Mouse (Mus musculus): ENCODE data around the gene Rnf213. TPM values are rescaled to one million over a fixed set of nuclear protein-coding genes. Genes with fewer than 3 reads are reported as not detected.

The Rnf213 gene
- total RNA-seq, 1 experiment from 2014 or later = 25.6 TPM

DNA sequence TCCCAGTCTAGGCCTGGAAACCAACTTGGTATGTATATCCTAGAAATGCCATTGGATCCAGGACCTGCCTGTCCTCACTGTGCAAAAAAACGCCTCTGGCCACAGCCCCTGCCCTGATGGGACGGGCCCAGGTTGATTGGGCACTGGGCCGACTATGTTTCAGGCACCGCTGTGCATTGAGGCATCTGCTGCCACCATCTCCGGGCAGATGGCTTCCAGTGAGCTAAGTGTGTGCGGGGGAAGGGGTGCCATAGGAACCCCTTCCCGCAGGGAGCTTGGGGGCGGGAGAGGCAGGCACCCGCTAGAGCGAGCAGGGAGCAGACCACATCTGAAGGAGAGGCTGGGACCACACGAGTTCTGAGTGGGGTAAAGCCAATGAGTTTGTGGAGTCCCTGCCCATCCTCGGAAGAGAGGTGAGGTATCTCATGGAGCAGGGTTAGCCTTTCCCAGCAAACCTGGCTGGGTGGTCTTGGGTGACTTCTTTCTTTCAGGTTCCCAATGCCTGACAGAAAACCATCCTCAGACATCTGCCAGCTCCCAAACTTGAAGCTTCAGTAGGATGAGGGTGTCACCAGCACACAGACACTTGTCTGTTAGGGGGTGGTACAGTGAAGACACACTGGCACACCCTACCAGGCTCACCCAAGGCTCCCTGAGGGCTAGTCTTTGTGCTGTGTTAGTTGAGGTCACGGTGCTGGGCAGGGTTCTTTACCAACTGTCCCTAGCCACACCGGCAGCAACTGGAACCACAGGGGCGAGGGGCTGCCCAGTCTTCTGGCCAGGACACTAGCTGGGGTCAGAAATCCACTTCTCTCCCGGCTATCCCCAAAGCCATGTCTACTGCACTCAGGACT is 123.2 kb downstream of the Rnf213 start:
- no peak for DNase-seq

DNA sequence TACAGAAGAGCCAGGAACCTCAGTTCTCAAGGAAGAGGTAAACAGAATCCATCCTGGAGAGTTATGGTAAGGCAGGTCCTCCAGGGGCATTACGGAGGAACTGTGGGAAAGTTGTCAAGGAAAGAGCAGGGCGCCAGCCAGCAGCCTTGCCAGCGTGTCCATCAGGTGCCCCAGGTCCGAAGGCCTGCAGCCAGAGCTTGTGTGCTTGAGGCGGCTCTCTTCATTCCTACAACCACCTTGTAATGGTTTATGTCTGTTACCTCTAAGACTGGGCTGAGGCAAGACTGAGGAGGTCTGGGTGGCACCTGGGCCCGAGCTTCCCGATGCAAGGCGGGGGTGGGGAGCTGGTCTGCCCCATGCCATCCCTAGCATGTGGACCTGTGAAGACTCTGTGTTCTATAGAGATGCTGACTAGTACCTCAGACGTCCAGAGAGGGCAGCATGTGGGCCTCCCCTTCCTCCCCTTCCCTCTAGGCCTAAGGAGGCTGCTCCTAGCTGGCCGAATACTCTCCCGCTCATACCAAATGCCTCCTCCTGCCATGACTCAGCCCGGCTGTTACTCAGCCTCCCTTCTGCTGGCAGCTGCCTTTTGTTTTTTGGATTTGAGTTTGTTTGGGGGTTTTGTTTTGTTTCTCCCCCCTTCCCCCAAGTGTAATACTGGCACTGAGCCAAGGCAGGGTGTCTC is 123.9 kb downstream of the Rnf213 start:
- peak; percentile 54 for DNase-seq

DNA sequence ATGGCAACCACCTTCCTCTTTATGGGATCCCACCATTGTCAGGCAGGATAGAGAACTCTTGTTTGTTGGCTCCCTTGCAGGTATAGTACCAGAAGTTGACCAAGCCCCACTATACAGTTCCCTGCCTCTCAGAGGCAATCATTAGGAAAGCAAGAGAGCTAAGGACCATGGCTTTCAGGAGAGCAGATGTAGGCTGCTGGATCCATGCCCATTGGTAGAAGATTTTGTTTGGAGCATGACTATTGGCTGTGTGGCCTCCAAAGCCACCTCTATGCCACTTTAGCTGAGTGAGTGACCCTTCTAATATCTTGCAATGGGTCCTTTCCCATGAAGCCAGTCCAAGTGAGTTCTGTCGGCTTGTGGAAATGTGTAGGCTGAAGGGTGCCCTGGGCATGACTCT is 126.5 kb downstream of the Rnf213 start:
- no peak for DNase-seq

DNA sequence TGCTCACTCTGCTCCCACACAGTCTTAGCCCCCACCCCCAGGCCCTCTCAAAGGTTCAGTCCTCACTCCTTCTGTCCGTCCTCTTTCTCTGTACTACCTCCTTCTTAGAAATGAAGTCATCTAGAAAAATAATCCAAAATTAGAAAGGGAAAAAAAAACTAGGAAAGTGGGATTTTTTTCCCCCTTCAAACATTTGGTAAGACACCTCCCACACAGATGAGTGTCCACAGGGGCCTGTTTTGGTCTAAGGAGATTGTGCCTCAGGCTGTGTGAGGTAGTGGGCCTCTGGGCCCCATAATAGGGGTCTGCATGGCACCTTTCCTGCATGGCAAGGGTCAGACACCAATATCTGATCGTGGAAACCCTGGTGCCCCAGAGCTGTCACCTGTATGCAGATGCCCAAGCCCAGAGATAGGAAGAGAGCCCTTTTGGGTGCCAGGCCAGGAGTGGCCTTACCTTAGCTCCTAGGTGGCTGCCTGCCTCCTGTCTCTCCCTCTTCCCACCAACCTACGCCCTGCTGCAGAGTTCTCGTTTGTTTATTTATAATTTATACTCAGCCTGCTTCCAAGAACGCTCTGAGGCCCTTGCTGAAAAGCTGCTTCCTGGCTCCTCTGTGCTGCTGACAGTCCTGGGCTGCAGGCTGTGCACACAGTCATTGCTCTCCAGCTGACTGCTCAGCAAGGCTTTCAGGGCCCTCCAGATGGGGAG is 127.3 kb downstream of the Rnf213 start:
- no peak for DNase-seq

DNA sequence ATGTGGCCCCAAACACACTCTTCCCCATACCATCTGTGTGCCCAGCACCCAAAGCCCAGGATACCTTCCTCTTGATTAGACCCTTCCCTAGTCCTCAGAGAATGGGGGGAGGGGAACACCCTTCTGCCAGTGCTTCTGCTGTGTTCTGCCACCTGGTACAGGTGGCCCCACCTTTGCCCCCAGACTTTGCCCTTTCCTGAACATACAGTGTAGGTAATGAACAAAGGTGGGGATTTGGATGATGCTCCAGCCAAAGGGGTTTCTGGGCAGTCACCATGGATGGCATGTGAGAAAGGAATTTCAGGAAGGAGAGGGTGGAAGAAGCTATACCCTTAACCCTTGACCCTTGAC is 127.8 kb downstream of the Rnf213 start:
- no peak for DNase-seq

DNA sequence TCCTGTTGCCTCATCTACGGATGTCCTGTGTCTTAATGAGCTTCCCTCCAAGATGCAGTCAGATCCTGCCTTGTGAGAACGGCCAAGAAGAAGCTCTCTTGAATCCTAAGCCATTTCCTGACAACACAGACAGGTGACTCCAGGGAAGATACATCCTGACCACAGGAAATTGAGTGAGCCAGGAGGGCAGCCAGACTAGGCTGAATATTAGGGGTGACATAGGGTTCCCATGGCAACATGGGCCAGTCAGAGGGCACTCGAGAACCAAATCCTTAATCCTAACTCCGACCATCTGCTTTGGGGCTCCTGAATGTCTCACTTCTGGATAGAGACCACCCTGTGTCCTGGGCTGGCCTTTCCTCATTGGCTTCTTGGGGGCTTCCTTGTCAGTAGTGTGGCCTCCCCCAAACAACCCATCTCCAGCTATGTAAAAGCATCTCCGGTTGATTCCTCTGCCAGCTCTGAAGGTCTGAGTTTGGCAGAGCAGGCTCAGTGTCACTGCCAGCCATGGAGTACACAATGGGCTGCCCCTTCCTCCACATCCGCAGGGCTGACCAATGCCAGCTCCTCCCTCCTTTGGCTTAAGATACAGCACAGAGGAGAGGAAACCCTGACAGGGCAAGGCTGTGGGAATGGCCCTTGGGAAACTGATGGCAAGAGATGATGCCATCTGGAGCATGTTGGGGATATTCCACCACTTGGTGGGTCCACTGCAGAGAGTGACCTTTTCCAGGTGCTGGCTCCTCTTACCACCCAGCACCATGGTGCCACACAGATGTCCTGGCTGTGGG is 129.2 kb downstream of the Rnf213 start:
- no peak for DNase-seq

DNA sequence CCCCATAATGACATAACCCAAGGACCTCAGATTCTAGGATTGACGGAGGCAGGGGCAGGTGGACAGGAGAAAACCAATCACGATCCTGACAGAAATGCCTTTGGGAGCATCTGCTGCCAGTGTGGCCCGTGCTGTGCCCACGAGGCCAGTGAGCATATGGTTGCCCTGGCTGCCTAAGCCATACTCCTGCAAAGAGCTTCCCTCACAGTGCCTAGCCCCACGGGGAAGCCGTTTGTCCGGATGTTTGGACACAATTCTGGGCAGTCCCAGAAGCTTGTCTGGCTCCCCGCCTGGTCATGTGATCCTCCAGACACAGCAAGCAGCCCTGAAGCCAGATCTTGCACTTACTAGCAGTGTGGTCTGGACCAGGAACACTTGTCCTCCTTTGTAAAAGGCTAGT is 129.9 kb downstream of the Rnf213 start:
- DNase-seq = peak; percentile 71

DNA sequence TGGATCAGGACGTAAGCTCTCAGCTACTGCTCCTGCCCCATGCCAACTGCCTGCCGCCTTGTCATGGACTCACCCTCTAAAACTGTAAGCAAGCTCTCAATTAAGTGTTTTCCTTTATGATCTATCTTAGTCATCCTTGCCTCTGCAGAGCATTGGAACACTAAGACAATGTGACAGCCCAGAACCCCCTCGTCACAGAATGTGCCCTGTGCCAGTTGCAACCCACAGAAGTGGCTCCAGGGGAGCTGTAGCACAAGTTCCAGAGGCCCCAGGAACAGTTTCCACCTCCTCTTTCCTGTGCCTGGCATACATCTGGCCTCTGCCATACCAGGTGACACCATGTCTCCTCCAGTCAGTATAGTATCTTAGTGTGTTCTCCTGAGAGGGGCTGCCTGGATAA is 130.5 kb downstream of the Rnf213 start:
- DNase-seq = no peak

DNA sequence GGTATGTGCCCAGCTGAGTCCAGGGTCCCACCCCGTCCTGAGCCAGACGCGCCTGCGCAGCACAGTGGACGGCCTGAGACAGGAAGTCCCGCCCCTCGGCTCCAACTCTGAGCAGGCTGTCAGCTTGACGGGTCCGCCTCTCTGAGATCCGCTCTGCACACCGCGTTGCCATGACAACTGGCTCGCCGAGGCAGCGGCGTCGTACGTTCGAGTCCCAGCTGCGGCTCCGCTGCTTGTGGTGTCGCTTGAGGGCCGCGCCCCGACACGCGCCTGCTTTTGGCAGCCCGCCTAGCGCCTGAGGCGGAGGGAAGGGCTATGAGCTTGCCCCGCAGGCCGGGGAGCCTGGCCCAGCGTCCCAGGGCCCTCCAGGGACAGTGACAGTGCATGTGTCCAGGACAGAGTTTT is 131.6 kb downstream of the Rnf213 start:
- DNase-seq = peak; percentile 93

DNA sequence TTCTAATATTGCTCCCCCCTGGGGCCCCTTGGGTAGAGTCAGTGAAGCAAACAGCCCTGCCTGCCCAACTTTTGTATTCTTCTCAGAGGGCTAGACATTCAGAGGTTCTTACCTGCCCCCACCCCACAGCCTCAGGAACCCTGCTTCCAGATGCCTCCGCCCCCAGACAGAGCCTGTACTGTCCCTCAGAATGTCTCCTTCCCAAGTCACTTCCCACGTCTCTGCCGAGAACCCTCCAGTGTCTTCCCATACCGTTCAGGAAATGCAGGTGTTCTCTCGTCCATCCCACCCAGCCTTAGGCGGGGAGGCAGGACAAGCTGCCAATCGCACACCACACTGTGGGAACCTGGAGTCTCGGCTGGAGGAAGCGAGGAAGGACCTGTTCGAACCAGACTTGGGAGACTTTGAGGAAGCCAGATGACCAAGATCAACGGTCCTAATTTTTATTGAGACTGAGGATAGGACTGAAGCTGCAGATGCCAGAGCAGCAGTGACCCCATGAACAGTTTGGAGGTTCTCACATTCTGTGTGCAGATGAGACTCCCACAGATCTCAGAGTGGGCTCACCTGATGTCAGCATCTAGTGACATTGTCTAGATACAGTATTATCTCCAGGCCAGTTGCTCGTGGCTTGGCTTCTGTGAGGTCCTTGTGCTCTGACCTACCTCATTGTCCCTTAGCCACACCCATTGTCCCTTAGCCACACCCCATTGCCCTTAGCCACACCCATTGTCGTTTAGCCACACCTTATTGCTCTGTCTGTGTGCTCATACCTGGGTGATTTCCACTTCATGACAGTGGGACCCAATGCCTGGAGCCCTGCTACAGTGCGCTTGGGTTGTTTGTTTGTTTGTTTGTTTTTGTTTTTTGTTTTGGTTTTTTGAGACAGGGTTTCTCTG is 133.4 kb downstream of the Rnf213 start:
- no peak for DNase-seq

DNA sequence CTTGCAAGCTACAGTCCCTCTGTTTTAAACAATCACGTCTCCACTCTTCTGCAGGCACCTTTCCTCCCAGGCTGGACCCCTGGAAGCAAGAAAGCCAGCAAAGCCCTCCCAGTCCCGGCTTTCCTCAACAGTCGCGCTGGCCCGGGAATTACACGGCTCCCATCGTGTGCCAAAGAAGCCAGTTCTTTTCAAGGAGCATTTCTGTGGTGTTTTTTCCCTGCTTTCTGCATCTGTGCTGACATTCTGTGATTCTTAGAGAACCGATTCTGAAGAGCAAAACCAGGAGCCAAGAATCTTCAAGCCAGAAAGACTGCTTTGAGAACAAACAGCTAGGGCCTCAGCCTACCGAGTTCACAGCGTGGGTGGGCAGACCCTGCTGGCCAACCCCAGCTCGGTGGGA is 136.0 kb downstream of the Rnf213 start:
- no peak for DNase-seq

DNA sequence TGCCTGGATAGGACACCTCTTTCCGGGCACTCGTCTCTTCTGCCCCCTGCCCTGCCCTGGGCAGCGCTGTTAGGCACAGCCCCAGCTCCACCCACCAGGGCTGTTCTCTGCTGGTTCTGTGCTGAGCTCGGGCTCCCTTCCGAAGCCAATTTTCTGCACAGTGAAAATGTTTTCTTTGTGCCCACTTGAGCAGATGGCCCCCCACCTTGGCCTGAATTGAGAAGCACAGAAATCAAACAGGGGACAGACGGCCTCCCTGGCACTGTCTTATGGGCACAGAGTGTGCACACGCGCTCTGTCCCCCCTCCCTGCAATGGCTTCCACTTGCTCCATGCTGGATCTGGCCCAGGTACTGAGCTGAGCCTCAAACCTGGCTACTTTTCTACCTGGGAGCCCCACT is 139.6 kb downstream of the Rnf213 start:
- no peak for DNase-seq

DNA sequence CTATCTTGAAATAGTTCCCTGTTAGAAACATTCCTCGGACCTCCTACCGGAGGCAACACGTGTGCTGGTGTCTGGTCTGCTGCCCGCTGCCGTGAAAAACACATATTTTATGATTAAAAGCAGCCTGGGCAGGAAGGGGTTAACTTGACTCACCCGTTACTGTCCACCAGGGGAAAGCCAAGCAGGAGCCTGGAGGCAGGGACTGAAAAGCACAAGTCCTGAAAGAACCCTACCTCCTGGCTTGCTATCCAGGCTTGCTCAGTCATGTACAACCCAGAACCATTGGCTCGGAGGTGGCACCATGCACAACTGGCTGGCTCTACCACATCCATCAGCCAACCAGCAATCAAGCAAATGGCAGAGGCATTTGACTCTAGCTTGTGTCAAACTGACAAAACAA is 140.8 kb downstream of the Rnf213 start:
- no peak for DNase-seq

Small RNAs within 50 kb of the gene (microRNA-seq; reads per million reads assigned to microRNA genes)
- gene Mir1932 = 0.85 to 1.5 reads per million in 2 experiments

Other genes with a start within 250 kb of the Rnf213 start
- 18.1 and 18.7 TPM in 2 replicates for gene Tbc1d16, start 164.6 kb upstream of the Rnf213 start, total RNA-seq (2021)
- gene Ccdc40, start 164.5 kb upstream of the Rnf213 start, total RNA-seq (2021) = 0.44 and 0.45 TPM in 2 replicates
- gene Gaa, start 125.2 kb upstream of the Rnf213 start, total RNA-seq (2021) = 78.3 and 81.3 TPM in 2 replicates
- 129 and 132 TPM in 2 replicates for gene Eif4a3, start 93.0 kb upstream of the Rnf213 start, total RNA-seq (2021)
- gene Card14, start 85.3 kb upstream of the Rnf213 start, total RNA-seq (2021) = 0.30 and 0.38 TPM in 2 replicates
- gene Sgsh, start 37.6 kb upstream of the Rnf213 start, total RNA-seq (2021) = 14.8 and 15.7 TPM in 2 replicates
- 7.5 and 9.7 TPM in 2 replicates for gene Slc26a11, start 37.5 kb upstream of the Rnf213 start, total RNA-seq (2021)
- gene Endov, start 98.2 kb downstream of the Rnf213 start, total RNA-seq (2021) = 19.7 and 22.4 TPM in 2 replicates
- 3.3 and 4.1 TPM in 2 replicates for gene Nptx1, start 154.7 kb downstream of the Rnf213 start, total RNA-seq (2021)
- gene Rptor, start 209.8 kb downstream of the Rnf213 start, total RNA-seq (2021) = 45.5 and 47.9 TPM in 2 replicates